24 mouse cellular contexts compared by ENCODE assay signal in the genomic region with DNA sequence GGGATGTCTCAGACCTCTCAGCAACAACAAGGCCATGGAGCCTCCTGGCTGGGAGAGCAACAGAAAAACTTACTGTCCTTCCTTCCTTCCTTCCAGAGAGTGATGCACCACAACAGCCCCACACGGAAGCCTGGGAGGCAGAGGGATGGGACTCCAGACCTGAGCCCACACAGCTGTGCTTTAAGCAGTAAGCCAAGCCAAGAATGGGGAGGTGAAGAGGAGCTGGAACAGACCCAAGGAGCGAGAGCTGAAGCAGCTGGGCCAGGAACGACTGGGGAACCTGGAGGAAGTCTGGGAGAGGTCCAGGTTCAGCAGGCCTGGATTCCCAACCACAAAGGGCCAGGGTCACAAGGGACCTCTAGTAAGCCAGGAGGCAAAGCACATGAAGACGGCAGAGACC.
DNase-seq lines count a peak whose midpoint lies in the region; ATAC-seq and TF ChIP-seq lines count a peak whose summit lies in the region.
"Had no signal": no experiment of that assay in that cellular context is flagged by ENCODE, and none has a peak within 500 bp of the region (broad histone marks: within the 10 kb centered on the region; RNA-seq: fewer than 3 reads in every experiment).

No protein-coding gene starts in this region.

- H3K36me3 ChIP-seq in heart, embryonic 15.5 days, result no peaks in the 10 kb centered on the region
- H3K36me3 ChIP-seq in kidney, adult 2 months (ENCODE audit: control insufficient read depth, insufficient read depth, low read length), result no peaks in the 10 kb centered on the region
- H3K36me3 ChIP-seq: embryonic facial prominence, embryonic 15.5 days; heart, embryonic 12.5 days had no signal

- 0 out of 2 replicates have a peak, but pooled peaks have one; percentile 35 for ATAC-seq in heart, embryonic 15.5 days (replicated peaks; ENCODE audit: insufficient number of reproducible peaks, insufficient read depth, low FRiP score, low read depth)
- ATAC-seq: activated CD4-positive, CD25-positive, alpha-beta regulatory T cell, adult 4 months; CD4-positive, CD25-positive, alpha-beta regulatory T cell, adult 4 months; forebrain, embryonic 16.5 days had no signal

- no peak for TF ChIP-seq POLR2A in kidney, adult 2 months (IDR thresholded peaks at IDR 0.05; ENCODE audit: low read depth, low read length)

- WGBS in heart, embryonic 15.5 days, result 45% methylated on average over 4 of the region's 4 CpGs
- 59% methylated on average over 4 of the region's 4 CpGs for WGBS in kidney, adult 2 months

- H3K4me3 ChIP-seq in heart, embryonic 15.5 days, result no peak overlapping the region
- H3K4me3 ChIP-seq in kidney, adult 2 months (ENCODE audit: insufficient read depth, low read depth, low read length), result no peak overlapping the region
- H3K4me3 ChIP-seq: embryonic facial prominence, embryonic 15.5 days; heart, embryonic 12.5 days; left cerebral cortex, adult 2 months; megakaryocyte, embryonic 14.5 days; myocyte had no signal

- no peak overlapping the region for H3K9ac ChIP-seq in heart, embryonic 15.5 days
- H3K9ac ChIP-seq: embryonic facial prominence, embryonic 15.5 days; heart, embryonic 12.5 days; hindbrain, embryonic 14.5 days had no signal

- peaks cover 5% of the 10 kb centered on the region for H3K4me1 ChIP-seq in heart, embryonic 15.5 days (replicated peaks)
- H3K4me1 ChIP-seq in kidney, adult 2 months (ENCODE audit: control insufficient read depth, insufficient read depth, low read length), result peaks cover under 1% of the 10 kb centered on the region
- H3K4me1 ChIP-seq: heart, embryonic 12.5 days had no signal

- no peak for DNase-seq in heart, adult 18-20 months
- DNase-seq in kidney, postnatal 10 days, result peak; percentile 32
- no peak for DNase-seq in kidney, adult 2 months
- DNase-seq in NIH3T3 (ENCODE audit: low read depth), result peak; percentile 7
- peak; percentile 35 for DNase-seq in lung, postnatal 36 days
- no peak for DNase-seq in layer of hippocampus, adult 8-10 months (ENCODE audit: low spot score in 2 of 2)
- DNase-seq: adrenal gland, postnatal 10 days; cerebellum, adult 9-10 months; kidney, adult 11 months; layer of hippocampus, adult 9-11 months; left cerebral cortex, postnatal 4 days; midbrain, embryonic 14.5 days; spleen, adult 18-20 months had no signal

- TF ChIP-seq CTCF in kidney, adult 2 months (conservative IDR thresholded peaks at IDR 0.05; ENCODE audit: insufficient read depth, insufficient read length, low read depth, low read length), result no peak

- no peaks in the 10 kb centered on the region for H3K9me3 ChIP-seq in heart, embryonic 15.5 days (replicated peaks)
- H3K9me3 ChIP-seq: embryonic facial prominence, embryonic 15.5 days had no signal

- no peak overlapping the region for H3K4me2 ChIP-seq in heart, embryonic 15.5 days
- H3K4me2 ChIP-seq: embryonic facial prominence, embryonic 15.5 days; heart, embryonic 12.5 days; hindbrain, embryonic 14.5 days; liver, embryonic 11.5 days had no signal

- no peak overlapping the region for H3K27ac ChIP-seq in heart, embryonic 15.5 days
- no peak overlapping the region for H3K27ac ChIP-seq in kidney, adult 2 months (ENCODE audit: insufficient read depth, low read depth, low read length)
- H3K27ac ChIP-seq: embryonic facial prominence, embryonic 15.5 days; hindbrain, embryonic 14.5 days; left cerebral cortex, adult 2 months had no signal

- no peaks in the 10 kb centered on the region for H3K27me3 ChIP-seq in heart, embryonic 15.5 days
- no peaks in the 10 kb centered on the region for H3K27me3 ChIP-seq in kidney, adult 2 months (replicated peaks; ENCODE audit: control insufficient read depth, insufficient read depth, low read length)
- H3K27me3 ChIP-seq: embryonic facial prominence, embryonic 15.5 days; heart, embryonic 12.5 days had no signal

Comparison
In these comparisons a context has a peak if more than half of its experiments do, and no peak if none do; other contexts are left out.
1. DNase-seq: peak in kidney, postnatal 10 days (single experiment), NIH3T3 (single experiment) and lung, postnatal 36 days (single experiment); none in heart, adult 18-20 months (0 of 2), kidney, adult 2 months (single experiment) and layer of hippocampus, adult 8-10 months (0 of 2).